Mouse (Mus musculus): ENCODE measurements around the gene Eno1. TPM values are rescaled to one million over a fixed set of nuclear protein-coding genes. Genes with fewer than 3 reads are reported as not detected.
A peak's percentile ranks its signal among the peaks of the same experiment; 100 is the strongest.

Gene Eno1
- 616 and 624 TPM in 2 replicates for polyA plus RNA-seq (2015; fragmentation: Nextera tagmentation; extraction: Ambion mirVana)

- peaks cover 50% of the 10 kb centered on the region for H3K4me1 ChIP-seq (ENCODE audit: control insufficient read depth, low read depth, low read length)
- peak; percentile 94 for ATAC-seq (ENCODE audit: low read depth)
- under 1% methylated on average over 71 of the region's 78 CpGs for WGBS (ENCODE audit: insufficient replicate concordance)
Observed at GRCm38 (mm10) chr4:150236521-150237481, at the start of gene Eno1. Gene Eno1 (plus strand): TSS chr4:150236721.

DNA sequence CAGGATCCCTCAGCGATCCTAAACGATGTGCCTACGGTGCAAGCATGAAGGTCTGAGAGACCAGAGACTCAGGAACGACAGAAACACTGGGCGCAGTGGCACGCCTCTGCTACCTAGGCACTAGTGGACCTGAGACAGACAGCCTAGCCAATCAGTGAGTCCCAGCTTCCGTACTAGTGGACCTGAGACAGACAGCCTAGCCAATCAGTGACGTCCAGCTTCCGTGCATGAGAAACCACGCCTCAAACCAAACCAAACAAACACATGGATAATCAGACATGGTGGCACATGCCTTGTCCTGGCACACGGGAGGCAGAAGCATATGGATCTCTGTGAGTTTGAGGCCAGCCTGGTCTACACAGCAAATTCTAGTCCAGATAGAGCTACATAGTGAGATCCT, 48.3 kb upstream of the Eno1 start:
- Histone ChIP-seq H3K9me3 (replicated peaks; ENCODE audit: control insufficient read depth, low read length) (no peaks in the 10 kb centered on the region), H3K36me3 (ENCODE audit: control insufficient read depth, insufficient read depth) (no peaks in the 10 kb centered on the region), H3K4me2 (ENCODE audit: low read depth, low read length) (peak overlapping the region; percentile 22; the same call in 1 of the 2 replicates), H3K9ac (ENCODE audit: low read depth, low read length) (no peak overlapping the region), H3K4me3 (ENCODE audit: low read depth, low read length) (no peak overlapping the region), H3K4me1 (ENCODE audit: control insufficient read depth, low read depth, low read length) (no peaks in the 10 kb centered on the region), H3K27ac (ENCODE audit: low read length) (no peak overlapping the region), H3K27me3 (ENCODE audit: control insufficient read depth, insufficient read depth, low read depth, low read length) (no peaks in the 10 kb centered on the region)
- ATAC-seq (ENCODE audit: low read depth) = peak; percentile 35; the same call in 1 of the 2 replicates
- 39% methylated on average over 11 of the region's 11 CpGs for WGBS (ENCODE audit: insufficient replicate concordance)

More at GRCm38 (mm10) chr4:150236521-150237481, at the start of gene Eno1:
- peak within 1 kb of the TSS; percentile 88 for H3K9ac ChIP-seq (ENCODE audit: low read depth, low read length)
- no peaks in the 10 kb centered on the region for H3K9me3 ChIP-seq (replicated peaks; ENCODE audit: control insufficient read depth, low read length)
- H3K27ac ChIP-seq (ENCODE audit: low read length) = peak within 1 kb of the TSS; percentile 90
- H3K4me2 ChIP-seq (ENCODE audit: low read depth, low read length) = peak within 1 kb of the TSS; percentile 95
- H3K27me3 ChIP-seq (ENCODE audit: control insufficient read depth, insufficient read depth, low read depth, low read length) = no peaks in the 10 kb centered on the region
- peak within 1 kb of the TSS; percentile 87 for H3K4me3 ChIP-seq (ENCODE audit: low read depth, low read length)
- peaks cover 14% of the 10 kb centered on the region for H3K36me3 ChIP-seq (ENCODE audit: control insufficient read depth, insufficient read depth)

- Histone ChIP-seq H3K36me3 (ENCODE audit: control insufficient read depth, insufficient read depth) (no peaks in the 10 kb centered on the region), H3K4me2 (ENCODE audit: low read depth, low read length) (no peak overlapping the region), H3K4me1 (ENCODE audit: control insufficient read depth, low read depth, low read length) (no peaks in the 10 kb centered on the region), H3K4me3 (ENCODE audit: low read depth, low read length) (no peak overlapping the region), H3K27me3 (ENCODE audit: control insufficient read depth, insufficient read depth, low read depth, low read length) (no peaks in the 10 kb centered on the region), H3K9me3 (replicated peaks; ENCODE audit: control insufficient read depth, low read length) (no peaks in the 10 kb centered on the region), H3K9ac (ENCODE audit: low read depth, low read length) (no peak overlapping the region), H3K27ac (ENCODE audit: low read length) (no peak overlapping the region)
- ATAC-seq (ENCODE audit: low read depth) = no peak
- 63% methylated on average over 6 of the region's 6 CpGs for WGBS (ENCODE audit: insufficient replicate concordance)
Observed at GRCm38 (mm10) chr4:150192199-150192598, 44.3 kb upstream of the Eno1 start.

DNA sequence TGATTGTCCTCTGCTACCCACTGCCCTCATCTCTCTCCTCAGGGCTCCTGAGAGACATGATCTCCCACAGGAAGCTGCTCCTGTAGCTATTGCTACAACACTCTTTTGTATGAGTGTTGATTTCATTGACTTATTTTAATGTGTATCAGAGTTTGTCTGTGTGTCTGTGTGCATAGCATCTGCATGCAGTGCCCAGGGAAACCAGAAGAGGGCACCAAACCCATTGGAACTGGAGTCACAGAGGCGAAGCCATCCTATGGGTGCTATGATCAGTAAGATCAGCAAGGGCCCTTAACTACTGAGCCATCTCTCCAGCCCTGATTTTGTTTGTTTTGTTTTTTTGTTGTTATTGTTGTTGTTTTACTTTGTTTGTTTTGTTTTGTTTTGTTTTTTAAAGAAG, 42.6 kb upstream of the Eno1 start:
- Histone ChIP-seq H3K9ac (ENCODE audit: low read depth, low read length) (no peak overlapping the region), H3K9me3 (replicated peaks; ENCODE audit: control insufficient read depth, low read length) (no peaks in the 10 kb centered on the region), H3K4me3 (ENCODE audit: low read depth, low read length) (no peak overlapping the region), H3K27ac (ENCODE audit: low read length) (no peak overlapping the region), H3K27me3 (ENCODE audit: control insufficient read depth, insufficient read depth, low read depth, low read length) (no peaks in the 10 kb centered on the region), H3K36me3 (ENCODE audit: control insufficient read depth, insufficient read depth) (no peaks in the 10 kb centered on the region), H3K4me1 (ENCODE audit: control insufficient read depth, low read depth, low read length) (no peaks in the 10 kb centered on the region), H3K4me2 (ENCODE audit: low read depth, low read length) (no peak overlapping the region)
- WGBS (ENCODE audit: insufficient replicate concordance) = 13% methylated on average over 1 of the region's 1 CpGs
- no peak for ATAC-seq (ENCODE audit: low read depth)

DNA sequence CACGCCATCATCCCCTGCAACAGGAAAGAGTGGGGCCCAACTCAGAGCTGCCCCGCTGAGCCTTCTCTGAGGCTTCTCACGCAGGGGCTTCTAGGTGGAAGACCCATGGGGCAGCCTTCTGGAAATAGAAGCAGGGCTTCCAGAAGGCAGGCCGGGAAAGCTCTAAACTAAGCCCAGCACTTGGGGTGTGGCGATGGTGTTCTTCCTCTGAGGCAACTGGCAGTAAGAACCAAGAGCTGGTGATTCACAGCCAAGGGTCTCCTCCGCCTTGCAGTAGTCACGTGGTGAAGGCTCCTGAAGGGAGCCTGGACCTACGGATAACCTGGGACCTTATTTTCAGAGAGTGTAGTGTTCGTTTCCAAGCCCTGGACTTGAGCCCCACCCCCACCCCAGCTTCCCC, 38.3 kb upstream of the Eno1 start:
- Histone ChIP-seq H3K4me3 (ENCODE audit: low read depth, low read length) (no peak overlapping the region), H3K9me3 (replicated peaks; ENCODE audit: control insufficient read depth, low read length) (no peaks in the 10 kb centered on the region), H3K4me2 (ENCODE audit: low read depth, low read length) (no peak overlapping the region), H3K27ac (ENCODE audit: low read length) (no peak overlapping the region), H3K9ac (ENCODE audit: low read depth, low read length) (no peak overlapping the region), H3K36me3 (ENCODE audit: control insufficient read depth, insufficient read depth) (no peaks in the 10 kb centered on the region), H3K27me3 (ENCODE audit: control insufficient read depth, insufficient read depth, low read depth, low read length) (no peaks in the 10 kb centered on the region), H3K4me1 (ENCODE audit: control insufficient read depth, low read depth, low read length) (no peaks in the 10 kb centered on the region)
- 52% methylated on average over 9 of the region's 9 CpGs for WGBS (ENCODE audit: insufficient replicate concordance)
- no peak for ATAC-seq (ENCODE audit: low read depth)

- H3K9ac ChIP-seq (ENCODE audit: low read depth, low read length) = no peak within 1 kb of the TSS
- H3K4me2 ChIP-seq (ENCODE audit: low read depth, low read length) = no peak within 1 kb of the TSS
- H3K36me3 ChIP-seq (ENCODE audit: control insufficient read depth, insufficient read depth) = no peaks in the 10 kb centered on the region
- H3K9me3 ChIP-seq (replicated peaks; ENCODE audit: control insufficient read depth, low read length) = no peaks in the 10 kb centered on the region
- no peaks in the 10 kb centered on the region for H3K4me1 ChIP-seq (ENCODE audit: control insufficient read depth, low read depth, low read length)
- ATAC-seq (ENCODE audit: low read depth) = no peak
- H3K27me3 ChIP-seq (ENCODE audit: control insufficient read depth, insufficient read depth, low read depth, low read length) = no peaks in the 10 kb centered on the region
- no peak within 1 kb of the TSS for H3K4me3 ChIP-seq (ENCODE audit: low read depth, low read length)
- WGBS (ENCODE audit: insufficient replicate concordance) = 76% methylated on average over 5 of the region's 5 CpGs
- no peak within 1 kb of the TSS for H3K27ac ChIP-seq (ENCODE audit: low read length)
Observed at GRCm38 (mm10) chr4:150201232-150201631, 35.3 kb upstream of the Eno1 start, which contains the start of gene Car6. Gene Car6 (minus strand): TSS chr4:150201332.

DNA sequence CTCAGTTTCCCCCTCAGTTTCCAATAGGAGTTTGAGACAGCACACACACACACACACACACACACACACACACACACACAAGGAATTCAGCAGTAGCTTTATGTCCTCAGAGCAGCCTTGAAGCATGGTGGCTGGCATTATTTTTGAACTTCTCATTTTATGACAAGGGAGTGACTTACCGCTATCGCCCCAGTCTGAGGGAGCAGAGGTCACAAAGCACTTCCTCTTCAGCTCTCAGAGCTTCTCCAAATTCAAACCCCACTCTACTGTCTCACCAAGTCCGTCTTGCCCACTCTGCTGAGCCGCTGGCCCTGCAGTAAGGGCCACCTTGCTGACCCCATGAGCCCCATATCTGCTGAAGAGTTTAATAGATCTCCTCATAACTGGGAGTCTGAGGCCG, 33.8 kb upstream of the Eno1 start:
- no peak overlapping the region for H3K9ac ChIP-seq (ENCODE audit: low read depth, low read length)
- no peak overlapping the region for H3K4me3 ChIP-seq (ENCODE audit: low read depth, low read length)
- 0 out of 2 replicates have a peak, but pooled peaks have one; percentile 19 for ATAC-seq (ENCODE audit: low read depth)
- no peaks in the 10 kb centered on the region; the same call in 1 of the 2 replicates for H3K4me1 ChIP-seq (ENCODE audit: control insufficient read depth, low read depth, low read length)
- H3K27me3 ChIP-seq (ENCODE audit: control insufficient read depth, insufficient read depth, low read depth, low read length) = no peaks in the 10 kb centered on the region
- no peak overlapping the region for H3K27ac ChIP-seq (ENCODE audit: low read length)
- H3K9me3 ChIP-seq (replicated peaks; ENCODE audit: control insufficient read depth, low read length) = no peaks in the 10 kb centered on the region
- no peaks in the 10 kb centered on the region for H3K36me3 ChIP-seq (ENCODE audit: control insufficient read depth, insufficient read depth)
- 15% methylated on average over 5 of the region's 5 CpGs for WGBS (ENCODE audit: insufficient replicate concordance)
- no peak overlapping the region for H3K4me2 ChIP-seq (ENCODE audit: low read depth, low read length)

DNA sequence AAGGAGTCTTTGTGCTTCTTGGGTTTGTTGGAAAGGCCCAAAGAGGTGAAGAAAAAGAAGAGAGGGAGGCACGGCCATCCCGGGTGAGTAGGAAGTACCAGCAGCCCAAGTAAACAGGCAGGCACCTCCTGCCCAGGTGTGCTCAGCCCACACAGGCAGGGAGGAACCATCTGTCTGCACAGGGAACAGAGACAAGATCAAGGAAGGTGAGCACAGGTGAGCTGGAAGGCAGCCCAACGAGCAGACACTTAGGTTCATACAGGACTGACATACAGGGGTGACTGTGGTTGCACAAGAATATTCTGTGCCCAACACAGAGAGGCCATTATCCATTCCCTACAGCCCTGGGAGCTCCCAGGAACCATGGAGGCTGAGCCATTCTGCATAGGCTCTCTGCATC, 31.6 kb upstream of the Eno1 start:
- no peak overlapping the region for H3K4me2 ChIP-seq (ENCODE audit: low read depth, low read length)
- no peak overlapping the region for H3K4me3 ChIP-seq (ENCODE audit: low read depth, low read length)
- no peaks in the 10 kb centered on the region for H3K36me3 ChIP-seq (ENCODE audit: control insufficient read depth, insufficient read depth)
- no peaks in the 10 kb centered on the region for H3K9me3 ChIP-seq (replicated peaks; ENCODE audit: control insufficient read depth, low read length)
- no peak overlapping the region for H3K9ac ChIP-seq (ENCODE audit: low read depth, low read length)
- no peak overlapping the region for H3K27ac ChIP-seq (ENCODE audit: low read length)
- 60% methylated on average over 3 of the region's 3 CpGs for WGBS (ENCODE audit: insufficient replicate concordance)
- H3K27me3 ChIP-seq (ENCODE audit: control insufficient read depth, insufficient read depth, low read depth, low read length) = no peaks in the 10 kb centered on the region
- peaks cover 2% of the 10 kb centered on the region; the same call in 1 of the 2 replicates for H3K4me1 ChIP-seq (ENCODE audit: control insufficient read depth, low read depth, low read length)
- no peak for ATAC-seq (ENCODE audit: low read depth)

DNA sequence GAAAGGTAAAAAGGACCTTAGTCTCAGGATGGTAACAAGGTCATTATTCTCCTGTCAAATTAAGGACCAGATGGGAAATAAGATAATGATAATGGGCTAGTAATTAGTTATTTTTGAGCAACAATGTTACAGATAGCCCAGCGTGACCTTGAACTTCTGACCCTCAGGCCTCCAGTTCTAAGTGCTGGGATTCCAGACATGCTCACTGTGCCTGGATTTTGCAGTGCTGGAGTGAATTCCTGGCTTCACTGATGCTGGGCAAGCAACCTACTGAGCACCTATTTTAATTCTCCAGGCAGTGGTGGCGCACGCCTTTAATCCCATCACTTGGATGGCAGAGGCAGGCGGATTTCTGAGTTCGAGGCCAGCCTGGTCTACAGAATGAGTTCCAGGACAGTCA, 26.8 kb upstream of the Eno1 start:
- H3K9me3 ChIP-seq (replicated peaks; ENCODE audit: control insufficient read depth, low read length) = no peaks in the 10 kb centered on the region
- WGBS (ENCODE audit: insufficient replicate concordance) = 72% methylated on average over 5 of the region's 5 CpGs
- H3K27me3 ChIP-seq (ENCODE audit: control insufficient read depth, insufficient read depth, low read depth, low read length) = no peaks in the 10 kb centered on the region
- no peak overlapping the region for H3K4me3 ChIP-seq (ENCODE audit: low read depth, low read length)
- peaks cover 8% of the 10 kb centered on the region; the same call in 1 of the 2 replicates for H3K4me1 ChIP-seq (ENCODE audit: control insufficient read depth, low read depth, low read length)
- no peak overlapping the region for H3K27ac ChIP-seq (ENCODE audit: low read length)
- no peaks in the 10 kb centered on the region for H3K36me3 ChIP-seq (ENCODE audit: control insufficient read depth, insufficient read depth)
- H3K4me2 ChIP-seq (ENCODE audit: low read depth, low read length) = no peak overlapping the region
- ATAC-seq (ENCODE audit: low read depth) = no peak
- H3K9ac ChIP-seq (ENCODE audit: low read depth, low read length) = no peak overlapping the region
